Mouse (Mus musculus) lung, postnatal 36 days (tissue): ENCODE data around the gene Fbxl7.
"Not testable (repeated sequence)": the region's sequence is repeated elsewhere in the genome, so short reads cannot be mapped to it uniquely, and the experiment has no call there.

ENCODE experiments used
- DNase-seq: peaks from one replicate; pipeline ENCODE4 v3.0.0; 2022; ENCODE audit warnings: mixed read lengths

Fbxl7 gene

DNA sequence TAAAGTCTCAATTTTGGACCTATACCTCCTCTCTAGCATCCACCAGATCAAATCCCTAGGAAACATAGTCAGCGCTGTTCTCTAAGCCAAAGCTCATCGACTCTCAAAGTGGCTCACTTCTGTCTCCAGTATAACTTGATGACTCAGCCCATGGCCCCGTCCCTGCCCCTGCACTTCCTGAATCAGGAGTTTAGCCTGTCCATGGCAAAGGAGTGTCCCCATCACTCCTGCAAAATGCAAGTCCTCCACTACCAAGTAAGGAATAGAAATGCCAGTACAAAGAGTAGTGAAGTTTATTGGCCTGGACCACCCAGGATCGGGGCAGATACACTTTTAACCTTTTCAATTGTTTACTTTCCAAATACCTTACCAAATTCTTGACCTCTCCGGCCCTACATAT is 91.3 kb downstream of the Fbxl7 start:
- no peak for DNase-seq

DNA sequence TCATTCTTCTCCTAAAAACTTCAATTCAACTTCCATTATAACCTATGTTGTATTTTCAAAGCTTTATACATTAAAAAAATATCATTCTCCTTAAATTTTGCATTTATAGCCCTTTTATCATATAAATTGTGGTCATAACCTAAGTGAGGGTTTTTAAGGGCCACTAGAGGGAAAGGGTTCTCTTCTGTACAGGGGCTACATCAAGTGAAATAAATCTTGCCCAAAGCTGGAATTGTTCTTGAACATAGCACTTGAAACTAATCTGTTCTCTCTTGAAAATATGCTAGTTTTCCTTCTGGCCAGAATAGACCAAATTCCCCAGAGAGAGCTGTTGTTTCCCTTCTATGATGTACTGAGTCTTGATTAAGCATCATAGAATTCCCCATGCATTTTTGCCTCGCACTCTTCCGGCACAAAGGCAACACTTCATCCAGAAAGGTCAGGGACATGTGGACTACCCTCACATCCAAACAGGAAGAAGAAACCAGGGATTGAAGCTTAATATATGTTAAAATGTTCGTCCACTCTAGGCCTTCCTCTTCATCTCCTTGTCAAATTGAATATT is 95.8 kb downstream of the Fbxl7 start:
- no peak for DNase-seq

DNA sequence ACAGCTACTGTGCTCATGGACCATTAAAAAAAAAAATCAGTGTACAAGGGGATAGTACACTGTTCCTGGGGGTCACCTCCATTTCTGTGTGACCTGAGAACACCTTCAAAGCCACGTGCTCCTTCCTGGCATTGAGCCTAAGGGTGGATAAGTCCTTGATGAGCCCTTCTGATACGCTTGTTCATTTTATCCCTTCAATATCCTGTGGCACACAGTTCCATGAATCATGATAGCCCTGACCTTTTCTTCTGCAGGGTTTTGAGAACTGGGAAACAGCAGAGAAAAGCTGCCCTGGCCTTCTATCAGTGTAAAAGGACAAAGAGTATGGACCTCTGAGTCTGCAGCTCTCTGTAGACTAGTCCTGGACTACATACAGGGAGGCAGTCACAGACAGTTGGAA is 99.4 kb downstream of the Fbxl7 start:
- no peak for DNase-seq

DNA sequence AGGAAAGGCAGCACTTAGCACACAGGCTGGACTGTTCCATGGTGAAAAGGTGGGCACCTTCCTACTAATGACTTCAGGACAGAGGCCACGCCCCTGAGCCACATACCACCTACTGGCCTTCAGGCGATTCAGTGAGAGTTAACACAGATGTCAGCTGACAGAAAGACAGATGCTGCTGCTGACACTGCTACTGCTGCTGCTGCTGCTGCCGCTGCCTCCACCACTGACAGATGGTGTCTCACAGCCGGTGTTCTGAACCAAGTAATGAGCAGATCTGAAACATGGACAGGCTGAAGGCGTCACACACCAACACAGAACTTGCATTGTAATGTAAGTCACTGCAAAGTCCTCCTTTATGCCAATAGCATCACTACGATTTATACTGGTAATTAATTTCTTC is 99.9 kb downstream of the Fbxl7 start:
- no peak for DNase-seq

GRCm38 (mm10) chr15:26787148-26787547 is 108.2 kb downstream of the Fbxl7 start:
- no peak for DNase-seq

GRCm38 (mm10) chr15:26780557-26780956 is 114.8 kb downstream of the Fbxl7 start:
- no peak for DNase-seq

DNA sequence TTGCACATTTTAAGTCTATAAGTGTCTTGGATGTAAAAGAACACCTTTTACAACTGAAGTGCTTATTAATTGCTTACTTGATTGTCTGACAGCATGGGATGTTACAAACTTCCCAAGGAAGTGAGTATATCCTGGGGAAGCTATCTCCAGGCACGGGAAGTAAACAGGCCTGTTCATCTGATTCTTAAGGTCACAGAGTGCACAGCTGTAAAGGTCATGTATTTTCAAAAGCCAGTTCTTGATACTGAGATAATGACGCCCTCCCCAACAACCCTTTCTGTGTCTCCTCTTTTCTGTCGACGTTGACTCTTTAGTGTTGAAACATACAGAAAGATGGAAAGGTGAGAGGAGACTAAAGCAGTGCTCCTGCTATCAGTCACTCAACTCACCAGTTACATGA is 116.3 kb downstream of the Fbxl7 start:
- peak; percentile 20 for DNase-seq

- no peak for DNase-seq
Observed at GRCm38 (mm10) chr15:26775720-26776119, 119.7 kb downstream of the Fbxl7 start.

DNA sequence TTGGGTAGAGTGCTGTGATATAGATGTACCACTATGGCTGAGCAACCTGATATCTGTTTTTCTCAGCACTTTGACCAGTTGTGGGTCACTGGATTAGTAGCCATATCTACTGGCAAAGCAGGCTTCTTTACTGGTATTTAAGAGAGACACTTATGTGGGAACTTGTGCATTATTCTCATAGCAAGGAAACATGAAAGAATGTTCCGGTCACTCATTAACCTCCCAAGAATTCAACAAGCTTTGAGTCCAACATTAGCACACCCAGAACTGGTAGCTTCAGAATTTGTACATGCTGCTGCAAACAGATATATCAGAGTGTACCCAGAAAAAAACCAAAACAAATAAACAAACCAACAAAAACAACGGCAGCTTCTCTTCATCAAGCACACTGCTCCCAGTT is 120.5 kb downstream of the Fbxl7 start:
- DNase-seq: no peak

- no peak for DNase-seq
Observed at GRCm38 (mm10) chr15:26761651-26762050, 133.7 kb downstream of the Fbxl7 start.

GRCm38 (mm10) chr15:26748484-26748883 is 146.9 kb downstream of the Fbxl7 start:
- no peak for DNase-seq

GRCm38 (mm10) chr15:26732366-26732765 is 163.0 kb downstream of the Fbxl7 start:
- no peak for DNase-seq

DNA sequence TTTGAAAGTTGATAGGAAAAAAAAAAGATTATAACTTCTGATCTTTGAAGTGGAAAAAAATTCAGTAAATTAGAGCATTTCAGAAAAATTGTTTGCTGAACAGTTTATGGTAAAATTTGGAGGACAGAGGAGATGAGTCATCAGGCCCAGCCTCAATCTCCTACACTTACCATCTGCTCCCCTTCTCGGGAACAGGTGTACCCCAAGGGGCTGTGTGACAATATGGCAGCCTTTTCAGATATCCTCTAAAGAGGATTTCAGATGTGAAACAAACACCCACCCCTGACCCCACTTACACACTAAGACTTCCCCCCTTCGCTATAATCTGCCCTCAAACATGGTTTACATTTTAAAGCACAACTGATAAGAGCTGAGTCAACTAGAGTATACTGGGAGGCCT is 164.6 kb downstream of the Fbxl7 start:
- DNase-seq: no peak

DNA sequence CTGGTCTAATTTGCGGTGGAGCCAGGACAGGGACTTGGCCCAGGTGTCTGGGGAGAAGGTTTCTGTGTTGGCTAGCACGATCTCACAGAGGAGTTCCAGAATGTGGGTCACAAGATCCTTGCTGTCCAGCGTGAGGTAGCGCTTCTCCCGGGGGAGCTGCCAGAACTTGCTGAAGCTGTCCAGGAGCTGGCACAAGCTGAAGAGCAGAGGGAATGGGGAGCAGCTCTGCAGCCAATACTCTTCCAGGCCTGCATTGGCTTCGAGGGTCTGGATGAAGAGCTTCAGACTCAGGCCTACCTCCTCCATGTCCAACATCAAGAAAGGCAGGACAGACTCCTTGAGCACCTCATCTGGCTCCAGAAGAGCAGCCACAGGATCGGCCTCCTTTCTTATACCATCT is 166.0 kb downstream of the Fbxl7 start:
- DNase-seq: not testable (repeated sequence)

- no peak for DNase-seq
Observed at GRCm38 (mm10) chr15:26718390-26719036, 176.9 kb downstream of the Fbxl7 start.

- no peak for DNase-seq
Observed at GRCm38 (mm10) chr15:26717952-26718351, 177.4 kb downstream of the Fbxl7 start.

GRCm38 (mm10) chr15:26716181-26716580 is 179.2 kb downstream of the Fbxl7 start:
- no peak for DNase-seq

DNA sequence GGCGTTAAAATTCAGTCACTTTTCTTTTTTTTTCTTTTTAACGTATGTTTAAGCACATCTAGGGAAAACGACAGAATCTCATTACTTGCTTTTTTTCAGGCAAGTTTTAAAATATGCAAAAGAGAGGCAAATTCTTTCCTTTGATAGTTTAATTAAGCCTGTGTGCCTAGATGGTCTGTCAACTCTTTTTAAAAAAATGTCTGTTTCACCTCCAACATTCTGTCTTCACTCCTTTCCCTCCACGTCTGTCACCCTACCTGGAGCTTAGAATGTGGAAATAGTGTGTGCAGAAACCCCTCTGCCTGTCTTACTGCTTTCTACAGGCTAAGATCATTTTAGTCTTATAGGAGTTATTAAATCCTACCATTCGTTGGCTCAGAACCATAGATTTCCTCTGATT is 179.7 kb downstream of the Fbxl7 start:
- DNase-seq: no peak

DNA sequence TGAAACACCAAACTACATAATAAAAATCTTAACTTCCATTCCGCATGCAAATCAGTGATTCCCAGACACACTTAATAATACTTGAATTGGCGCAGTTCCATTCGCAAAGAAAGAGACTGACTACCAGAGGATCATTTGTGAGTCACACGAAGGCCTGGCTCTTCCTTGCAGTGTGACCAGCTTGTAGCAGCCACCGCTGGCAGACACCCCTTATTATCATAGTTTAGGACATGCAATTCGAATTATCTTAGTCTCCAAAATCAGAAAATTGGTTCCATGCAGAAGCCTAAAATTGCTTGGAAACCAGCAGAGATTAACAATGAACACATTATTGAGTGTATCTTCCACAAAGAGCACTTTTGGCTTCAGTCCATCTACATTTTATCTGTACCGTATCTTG is 183.1 kb downstream of the Fbxl7 start:
- no peak for DNase-seq

DNA sequence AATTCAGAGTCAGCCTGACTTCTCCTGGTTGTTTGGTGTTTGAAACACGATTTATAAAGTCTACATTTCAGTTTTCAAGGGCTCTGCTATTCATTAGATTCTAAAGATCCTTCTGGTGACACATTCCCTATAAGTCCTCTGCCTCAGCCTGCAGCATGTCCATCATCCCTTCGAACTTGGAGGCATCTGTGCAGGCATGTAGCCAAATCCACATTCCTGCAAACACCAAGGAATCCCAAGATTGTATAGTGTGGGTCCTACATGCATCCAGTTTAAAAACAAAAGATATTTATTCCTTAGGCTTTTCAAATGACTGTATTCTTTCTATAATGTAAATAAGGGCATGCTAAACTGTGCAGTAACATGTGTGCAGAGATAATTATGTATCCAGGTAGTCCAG is 190.4 kb downstream of the Fbxl7 start:
- DNase-seq: no peak

- no peak for DNase-seq
Observed at GRCm38 (mm10) chr15:26703156-26703840, 192.1 kb downstream of the Fbxl7 start.

- DNase-seq: no peak
Observed at GRCm38 (mm10) chr15:26701949-26702675, 193.3 kb downstream of the Fbxl7 start.

DNA sequence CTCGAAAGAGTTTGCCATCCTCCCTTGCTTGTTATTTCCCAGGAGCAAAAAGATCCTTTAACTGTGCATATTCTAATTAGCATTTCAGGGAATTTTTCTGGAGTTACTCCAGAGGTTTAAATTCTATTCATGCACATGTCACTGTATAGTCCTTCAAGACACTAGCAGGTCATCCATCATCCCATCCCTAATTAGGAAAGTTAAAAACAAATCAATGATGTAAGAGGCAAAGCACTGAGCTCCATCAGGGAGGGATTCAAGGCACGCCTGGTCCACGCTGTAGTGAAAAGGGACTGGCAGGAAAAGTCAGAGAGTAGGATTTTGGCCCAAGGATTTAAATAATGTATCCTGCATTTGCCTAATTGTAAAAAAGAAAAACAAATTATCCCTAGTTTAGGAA is 202.3 kb downstream of the Fbxl7 start:
- DNase-seq: no peak
